Mouse (Mus musculus) CH12.LX (cell line): ENCODE measurements at regions not wholly inside any gene's neighbourhood (a gene's known extent, or its start where the extent isn't known, plus 50 kb on each side); places are given as distances from the start of the nearest gene placed in this dataset.

Source experiments
- DNase-seq: peaks from one replicate; pipeline ENCODE4 v3.0.0-alpha.2; 2013; ENCODE audit errors: extremely low read depth
- H3K27ac ChIP-seq: 2 replicates; pipeline ENCODE4 v1.5.1; 2012; ENCODE audit warnings: low read depth, mild to moderate bottlenecking, control low read depth, moderate library complexity; ENCODE audit not compliant: insufficient read depth
- H3K27me3 ChIP-seq: replicated peaks from 2 replicates; pipeline ENCODE3; 2012; ENCODE audit warnings: inconsistent platforms
- H3K36me3 ChIP-seq, 2 experiments: replicated peaks in 1 of 2; 2 replicates each; pipeline versions ENCODE3 to v1.6.1; 2012; ENCODE audit warnings: inconsistent platforms in 1 of 2, low read length in 1 of 2, mild to moderate bottlenecking in 1 of 2, mixed read lengths in 1 of 2, moderate library complexity in 1 of 2; ENCODE audit not compliant: control insufficient read depth in 1 of 2, insufficient read depth in 1 of 2
- H3K4me1 ChIP-seq, 2 experiments: 2 replicates each; pipeline ENCODE4 v1.6.1; 2012; ENCODE audit warnings: inconsistent platforms in 1 of 2, moderate library complexity in 1 of 2; ENCODE audit not compliant: insufficient read depth in 2 of 2, control insufficient read depth in 1 of 2
- H3K4me2 ChIP-seq: 2 replicates; pipeline ENCODE4 v1.6.1; 2012; ENCODE audit warnings: low read depth, mild to moderate bottlenecking, control low read depth; ENCODE audit not compliant: poor library complexity, insufficient read depth, severe bottlenecking
- H3K4me3 ChIP-seq, 3 experiments: fragments of 150-350 bp in 1 of 3; sonication (generic) in 1 of 3; replicated peaks in 1 of 3; 2 replicates each; pipeline versions ENCODE3 to v1.5.1; 2011 to 2012; ENCODE audit warnings: low read depth in 2 of 3, low read length in 2 of 3, mild to moderate bottlenecking in 2 of 3, moderate library complexity in 2 of 3, control low read depth in 1 of 3, improper control_type of control experiment in 1 of 3, inconsistent platforms in 1 of 3, mixed read lengths in 1 of 3; ENCODE audit not compliant: poor library complexity in 1 of 3
- H3K79me2 ChIP-seq: replicated peaks from 2 replicates; pipeline ENCODE4 v1.6.1; 2012; ENCODE audit warnings: mild to moderate bottlenecking, moderate library complexity; ENCODE audit not compliant: control insufficient read depth, poor library complexity, insufficient read depth, severe bottlenecking; ENCODE audit errors: extremely low read depth
- H3K9ac ChIP-seq: 2 replicates; pipeline ENCODE4 v1.6.1; 2012; ENCODE audit warnings: low read depth, mild to moderate bottlenecking, control low read depth, moderate library complexity; ENCODE audit not compliant: insufficient read depth
- H3K9me3 ChIP-seq: replicated peaks from 2 replicates; pipeline ENCODE3; 2012; ENCODE audit warnings: low read length, inconsistent platforms, mixed read lengths
- CHD1 ChIP-seq: IDR thresholded peaks from 2 replicates; pipeline ENCODE4 v1.6.1; 2012; ENCODE audit warnings: low read depth, low read length, improper control_type of control experiment, inconsistent platforms
- CHD2 ChIP-seq: IDR thresholded peaks from 2 replicates; pipeline ENCODE4 v1.6.1; 2011; ENCODE audit warnings: low read length, improper control_type of control experiment
- CTCF ChIP-seq, 2 experiments: IDR thresholded peaks in 1 of 2; conservative IDR thresholded peaks in 1 of 2; 2 replicates each; pipeline ENCODE4 v1.5.1; 2011 to 2012; ENCODE audit warnings: low read depth in 2 of 2, low read length in 2 of 2, improper control_type of control experiment in 1 of 2, inconsistent platforms in 1 of 2, mild to moderate bottlenecking in 1 of 2, moderate library complexity in 1 of 2
- E2F4 ChIP-seq: IDR thresholded peaks from 2 replicates; pipeline ENCODE4 v1.6.1; 2011; ENCODE audit warnings: low read depth, low read length, improper control_type of control experiment; ENCODE audit not compliant: insufficient replicate concordance
- ETS1 ChIP-seq: conservative IDR thresholded peaks from 2 replicates; pipeline ENCODE4 v1.6.1; 2012; ENCODE audit warnings: low read depth, mild to moderate bottlenecking, inconsistent platforms, low read length, improper control_type of control experiment, moderate library complexity
- GABPA ChIP-seq: IDR thresholded peaks from 2 replicates; pipeline ENCODE4 v1.6.1; 2012; ENCODE audit warnings: low read depth, low read length, improper control_type of control experiment, inconsistent platforms; ENCODE audit not compliant: insufficient replicate concordance
- IRF4 ChIP-seq: IDR thresholded peaks from 2 replicates; pipeline ENCODE4 v1.6.1; 2014; ENCODE audit warnings: low read depth, mild to moderate bottlenecking, inconsistent platforms, low read length, improper control_type of control experiment
- JUN ChIP-seq: IDR thresholded peaks from 2 replicates; pipeline ENCODE4 v1.6.1; 2011; ENCODE audit warnings: low read depth, mild to moderate bottlenecking, low read length, improper control_type of control experiment, moderate library complexity; ENCODE audit not compliant: insufficient read depth
- KAT2A ChIP-seq: IDR thresholded peaks from 2 replicates; pipeline ENCODE4 v1.6.1; 2012; ENCODE audit warnings: low read length, improper control_type of control experiment, inconsistent platforms; ENCODE audit not compliant: insufficient replicate concordance
- MAFK ChIP-seq: IDR thresholded peaks from 2 replicates; pipeline ENCODE4 v1.6.1; 2011; ENCODE audit warnings: low read length, improper control_type of control experiment; ENCODE audit not compliant: insufficient replicate concordance
- MAZ ChIP-seq: IDR thresholded peaks from 2 replicates; pipeline ENCODE4 v1.6.1; 2012; ENCODE audit warnings: low read depth, mild to moderate bottlenecking, inconsistent platforms, low read length, improper control_type of control experiment, moderate library complexity
- MXI1 ChIP-seq: IDR thresholded peaks from 2 replicates; pipeline ENCODE4 v1.6.1; 2011; ENCODE audit warnings: mild to moderate bottlenecking, low read depth, low read length, improper control_type of control experiment
- MYC ChIP-seq: IDR thresholded peaks from 2 replicates; pipeline ENCODE4 v1.6.1; 2011; ENCODE audit warnings: low read depth, mild to moderate bottlenecking, improper control_type of control experiment, low read length
- NRF1 ChIP-seq: IDR thresholded peaks from 2 replicates; pipeline ENCODE4 v1.6.1; 2014; ENCODE audit warnings: low read depth, mild to moderate bottlenecking, inconsistent platforms, low read length, improper control_type of control experiment, moderate library complexity
- PAX5 ChIP-seq: IDR thresholded peaks from 2 replicates; pipeline ENCODE4 v1.6.1; 2012; ENCODE audit warnings: low read length, inconsistent platforms, mixed read lengths
- POLR2A ChIP-seq: IDR thresholded peaks from 2 replicates; pipeline ENCODE4 v1.6.1; 2011; ENCODE audit warnings: low read depth, mild to moderate bottlenecking, improper control_type of control experiment, low read length
- POLR2AphosphoS2 ChIP-seq: IDR thresholded peaks from 2 replicates; pipeline ENCODE4 v1.6.1; 2011; ENCODE audit warnings: low read depth, low read length, improper control_type of control experiment
- SIN3A ChIP-seq: IDR thresholded peaks from 2 replicates; pipeline ENCODE4 v1.6.1; 2012; ENCODE audit warnings: low read length, improper control_type of control experiment, inconsistent platforms
- TBP ChIP-seq: conservative IDR thresholded peaks from 2 replicates; pipeline ENCODE4 v1.6.1; 2011; ENCODE audit warnings: low read depth, low read length, improper control_type of control experiment
- UBTF ChIP-seq: IDR thresholded peaks from 2 replicates; pipeline ENCODE4 v1.6.1; 2012; ENCODE audit warnings: low read depth, mild to moderate bottlenecking, inconsistent platforms, low read length, improper control_type of control experiment, moderate library complexity
- USF1 ChIP-seq: IDR thresholded peaks from 2 replicates; pipeline ENCODE4 v1.6.1; 2014; ENCODE audit warnings: low read depth, mild to moderate bottlenecking, inconsistent platforms, low read length, improper control_type of control experiment
- ZKSCAN1 ChIP-seq: IDR thresholded peaks from 2 replicates; pipeline ENCODE4 v1.6.1; 2012; ENCODE audit warnings: low read depth, inconsistent platforms, low read length, improper control_type of control experiment, borderline replicate concordance
- ZMIZ1 ChIP-seq: IDR thresholded peaks from 2 replicates; pipeline ENCODE4 v1.6.1; 2012; ENCODE audit warnings: low read depth, mild to moderate bottlenecking, inconsistent platforms, low read length, improper control_type of control experiment
- dilution Hi-C: fragments of 300-500 bp; cut with MboI; formaldehyde crosslinking; loops from 2 replicates; pipeline ENCODE4 v1.14.3; 2020; ENCODE audit warnings: low sequenced_read_pairs; ENCODE audit not compliant: extremely low pct_unique_long_range_greater_than_20kb, extremely low pct_ligation_motif_present
- in situ Hi-C: fragments of 300-500 bp; cut with MboI; formaldehyde crosslinking; loops from 3 replicates; pipeline ENCODE4 v1.14.3; 2019; ENCODE audit warnings: low sequenced_read_pairs, low pct_ligation_motif_present, low pct_unique_long_range_greater_than_20kb, mixed read lengths

DNA sequence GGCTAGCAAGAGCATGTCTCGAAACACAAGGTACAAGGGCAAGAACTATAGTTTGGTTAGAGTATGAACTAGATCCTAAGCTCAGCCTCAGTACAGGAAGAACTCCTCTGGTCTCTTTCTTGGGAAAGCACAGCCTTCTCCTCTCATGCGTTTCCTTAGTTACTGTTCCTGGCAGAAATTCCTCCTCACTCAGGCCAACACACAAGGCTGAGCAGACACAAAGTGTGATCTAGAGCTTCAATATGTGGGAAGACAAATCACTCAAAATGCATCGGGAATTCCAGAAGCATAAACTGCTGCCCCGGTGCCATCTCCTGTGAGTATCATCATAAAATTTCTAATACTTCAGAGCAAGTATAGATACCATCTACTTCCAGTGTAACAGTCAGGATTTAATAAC is 366.1 kb downstream of the Sv2b start:
- no peak overlapping the region for H3K9ac ChIP-seq
- in situ Hi-C loops, result no loop called here
- dilution Hi-C loops, result no loop called here
- H3K36me3 ChIP-seq, result no peaks in the 10 kb centered on the region
- TF ChIP-seq E2F4 (no peak), MXI1 (no peak), PAX5 (no peak), CHD1 (no peak), ETS1 (no peak), POLR2A (no peak), KAT2A (no peak), UBTF (no peak), MAFK (no peak), GABPA (no peak), NRF1 (no peak), CHD2 (no peak), JUN (no peak), MYC (no peak), USF1 (no peak)
- TF ChIP-seq, all 38 proteins: peak for 0
- Histone ChIP-seq H3K4me3 (no peak overlapping the region), H3K4me1 (no peaks in the 10 kb centered on the region), H3K27ac (no peak overlapping the region), H3K9me3 (no peaks in the 10 kb centered on the region), H3K79me2 (no peaks in the 10 kb centered on the region), H3K4me2 (no peak overlapping the region), H3K27me3 (peaks cover 24% of the 10 kb centered on the region)
- no peak for DNase-seq

DNA sequence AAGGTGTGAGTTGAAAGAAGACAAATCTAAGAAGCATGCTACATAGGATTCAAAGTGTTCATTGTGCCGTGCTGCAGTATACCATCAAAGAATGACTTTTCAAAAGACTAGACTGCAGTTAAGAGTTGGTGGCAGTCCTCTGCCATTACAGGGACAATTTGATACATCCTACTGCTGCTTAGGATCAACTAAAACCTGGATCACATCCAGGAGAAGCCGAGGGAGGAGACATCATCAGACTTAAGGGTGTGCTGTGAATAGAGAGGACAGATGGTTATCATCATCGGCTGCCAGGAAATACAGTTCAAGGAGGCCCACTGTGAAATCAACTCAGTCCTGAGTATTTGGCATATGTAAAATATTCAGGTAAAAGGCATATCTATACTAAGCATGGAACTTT is 366.9 kb downstream of the Sv2b start:
- Histone ChIP-seq H3K4me2 (no peak overlapping the region), H3K36me3 (no peaks in the 10 kb centered on the region), H3K79me2 (no peaks in the 10 kb centered on the region), H3K9ac (no peak overlapping the region), H3K27ac (no peak overlapping the region), H3K27me3 (peaks cover 25% of the 10 kb centered on the region), H3K4me3 (no peak overlapping the region), H3K4me1 (no peaks in the 10 kb centered on the region), H3K9me3 (no peaks in the 10 kb centered on the region)
- TF ChIP-seq POLR2AphosphoS2 (no peak), MAZ (no peak), SIN3A (no peak), TBP (no peak), IRF4 (no peak), ZKSCAN1 (no peak), ZMIZ1 (no peak), CTCF (conservative IDR thresholded peaks at IDR 0.05 in 1 of 2, IDR thresholded peaks at IDR 0.05 in 1 of 2; ENCODE audit: low read depth in 2 of 2, low read length in 2 of 2) (no peak), NRF1 (no peak)
- in situ Hi-C loops, result no loop called here
- dilution Hi-C loops, result no loop called here
- no peak for DNase-seq
